Mouse (Mus musculus) olfactory bulb, adult 2 months (tissue): Measurements from ENCODE around the gene Cfap97d1.

Experiments used
- CTCF ChIP-seq: fragments of 200-500 bp; IDR thresholded peaks from 2 replicates; pipeline ENCODE4 v1.5.1; 2012; ENCODE audit warnings: low read depth, mild to moderate bottlenecking, low read length, moderate library complexity; ENCODE audit not compliant: insufficient read depth
- POLR2A ChIP-seq: fragments of 200-500 bp; IDR thresholded peaks from 2 replicates; pipeline ENCODE4 v1.6.1; 2012; ENCODE audit warnings: mild to moderate bottlenecking, low read depth, low read length, moderate library complexity; ENCODE audit not compliant: insufficient read depth

DNA sequence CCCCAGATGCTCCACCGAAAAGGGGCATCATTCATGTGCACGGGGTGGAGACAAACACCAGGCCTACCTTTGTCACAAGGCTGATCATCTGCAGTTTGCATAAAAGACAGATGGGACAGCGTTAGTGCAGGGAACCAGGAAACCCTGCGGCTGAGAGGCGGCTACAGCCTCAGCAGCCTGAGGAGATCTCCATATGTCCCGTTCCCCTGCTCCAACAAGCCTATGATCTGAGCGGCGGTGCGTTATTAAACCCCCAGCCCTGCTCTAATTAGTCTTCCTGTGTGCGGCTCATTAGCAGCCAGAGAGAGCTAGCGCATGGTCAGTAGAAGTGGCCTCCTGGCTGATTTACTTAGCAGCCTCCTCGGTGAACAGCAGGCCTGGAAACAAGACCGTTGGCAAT lies 26.1 kb downstream of the Cfap97d1 start:
- TF ChIP-seq CTCF (no peak), POLR2A (no peak)
